Mouse (Mus musculus) myocyte (in vitro differentiated cells): Measurements from ENCODE around the gene Slc12a3. TPM values are rescaled to one million over a fixed set of nuclear protein-coding genes. Genes with fewer than 3 reads are reported as not detected.

Source experiments
- H3K27me3 ChIP-seq: one replicate; pipeline ENCODE4 v1.6.1; 2011; ENCODE audit not compliant: control insufficient read depth, insufficient read depth, insufficient read length
- H3K36me3 ChIP-seq: one replicate; pipeline ENCODE4 v1.6.1; 2011; ENCODE audit not compliant: control insufficient read depth, insufficient read depth
- H3K4me2 ChIP-seq: one replicate; pipeline ENCODE4 v1.6.1; 2011; ENCODE audit warnings: low read depth, control low read depth
- H3K4me3 ChIP-seq: one replicate; pipeline ENCODE4 v1.5.1; 2011; ENCODE audit warnings: mild to moderate bottlenecking, control low read depth, moderate library complexity
- H3K79me2 ChIP-seq: one replicate; pipeline ENCODE4 v1.6.1; 2011; ENCODE audit not compliant: control insufficient read depth, insufficient read depth
- H3ac ChIP-seq: one replicate; pipeline ENCODE4 v1.6.1; 2011; ENCODE audit not compliant: control insufficient read depth, insufficient read length
- CEBPB ChIP-seq: IDR thresholded peaks from 2 replicates; pipeline ENCODE4 v1.6.1; 2011; ENCODE audit warnings: mild to moderate bottlenecking, moderate library complexity; ENCODE audit not compliant: poor library complexity, insufficient read depth, severe bottlenecking
- E2F4 ChIP-seq: IDR thresholded peaks from one replicate; pipeline ENCODE4 v1.6.1; 2011; ENCODE audit warnings: mild to moderate bottlenecking, control low read depth, moderate library complexity; ENCODE audit not compliant: insufficient read depth
- MAX ChIP-seq: IDR thresholded peaks from one replicate; pipeline ENCODE4 v1.6.1; 2011; ENCODE audit warnings: low read depth, mild to moderate bottlenecking, control low read depth
- MYOD1 ChIP-seq, 3 experiments: IDR thresholded peaks; one replicate each; pipeline ENCODE4 v1.6.1; 2011; ENCODE audit warnings: control low read depth in 2 of 3, low read depth in 2 of 3, mild to moderate bottlenecking in 2 of 3, moderate library complexity in 1 of 3; ENCODE audit not compliant: insufficient read length in 2 of 3, control insufficient read depth in 1 of 3
- MYOG ChIP-seq, 3 experiments: IDR thresholded peaks; one replicate each; pipeline ENCODE4 v1.6.1; 2011; ENCODE audit warnings: control low read depth in 2 of 3, low read depth in 2 of 3, mild to moderate bottlenecking in 2 of 3; ENCODE audit not compliant: insufficient read length in 2 of 3, control insufficient read depth in 1 of 3, insufficient read depth in 1 of 3
- POLR2A ChIP-seq: IDR thresholded peaks from one replicate; pipeline ENCODE4 v1.6.1; 2011; ENCODE audit warnings: low read depth, mild to moderate bottlenecking, control low read depth, moderate library complexity; ENCODE audit not compliant: insufficient read length
- POLR2AphosphoS2 ChIP-seq: IDR thresholded peaks from one replicate; pipeline ENCODE4 v1.6.1; 2011; ENCODE audit warnings: low read depth, control low read depth; ENCODE audit not compliant: insufficient read length
- REST ChIP-seq: IDR thresholded peaks from one replicate; pipeline ENCODE4 v1.6.1; 2011; ENCODE audit warnings: mild to moderate bottlenecking, control low read depth, moderate library complexity; ENCODE audit not compliant: insufficient read depth, insufficient read length
- SRF ChIP-seq: IDR thresholded peaks from one replicate; pipeline ENCODE4 v1.6.1; 2011; ENCODE audit warnings: low read depth; ENCODE audit not compliant: control insufficient read depth, insufficient read length
- TCF12 ChIP-seq: IDR thresholded peaks from one replicate; pipeline ENCODE4 v1.6.1; 2011; ENCODE audit warnings: mild to moderate bottlenecking, control low read depth; ENCODE audit not compliant: poor library complexity, insufficient read depth, severe bottlenecking
- TCF3 ChIP-seq: IDR thresholded peaks from one replicate; pipeline ENCODE4 v1.6.1; 2011; ENCODE audit warnings: low read depth, control low read depth; ENCODE audit not compliant: insufficient read length
- USF1 ChIP-seq: IDR thresholded peaks from one replicate; pipeline ENCODE4 v1.6.1; 2011; ENCODE audit warnings: low read depth, mild to moderate bottlenecking, control low read depth, moderate library complexity
- polyA plus RNA-seq: library from polyadenylated mRNA; unstranded; fragments of >200 nt; fragmentation: generic; extraction: Trizol; gene quantifications from one replicate; pipeline ENCODE4 v1.2.1, GENCODE M21; 2012; ENCODE audit warnings: missing spikeins

Slc12a3 gene
- polyA plus RNA-seq, 1 experiment: 0.04 TPM

DNA sequence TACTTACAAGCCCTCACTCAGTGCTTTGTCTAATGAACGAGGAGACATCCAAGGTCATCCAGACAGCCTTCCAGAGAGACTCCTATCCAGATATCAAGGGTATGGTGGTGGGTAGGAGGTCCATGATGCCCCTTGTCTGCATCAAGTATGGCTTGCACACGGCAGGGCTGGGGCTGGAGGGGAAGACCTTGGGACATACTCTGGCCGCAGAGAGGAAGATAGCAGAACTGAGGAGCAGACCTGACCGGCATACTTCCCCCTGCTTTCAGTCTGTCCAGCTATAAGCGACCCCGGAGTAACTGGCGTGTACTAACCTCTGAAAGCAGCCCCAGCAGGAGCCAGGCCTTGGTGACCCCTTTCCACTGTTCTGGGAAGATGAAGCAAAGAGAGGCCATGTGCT, 80.5 kb downstream of the Slc12a3 start:
- Histone ChIP-seq H3K79me2 (no peaks in the 10 kb centered on the region), H3K4me3 (no peak overlapping the region), H3K36me3 (no peaks in the 10 kb centered on the region), H3K27me3 (peaks cover 23% of the 10 kb centered on the region), H3K4me2 (no peak overlapping the region), H3ac (no peak overlapping the region)
- TF ChIP-seq MAX (no peak), SRF (no peak), E2F4 (no peak), MYOD1 (IDR thresholded peaks at IDR 0.05; ENCODE audit: control insufficient read depth in 1 of 3, insufficient read length in 2 of 3, low read depth in 2 of 3) (no peak), POLR2A (no peak), MYOG (IDR thresholded peaks at IDR 0.05; ENCODE audit: control insufficient read depth in 1 of 3, insufficient read depth in 1 of 3, insufficient read length in 2 of 3, low read depth in 2 of 3) (no peak), CEBPB (no peak), TCF3 (no peak), USF1 (no peak), REST (no peak), TCF12 (no peak), POLR2AphosphoS2 (no peak)

DNA sequence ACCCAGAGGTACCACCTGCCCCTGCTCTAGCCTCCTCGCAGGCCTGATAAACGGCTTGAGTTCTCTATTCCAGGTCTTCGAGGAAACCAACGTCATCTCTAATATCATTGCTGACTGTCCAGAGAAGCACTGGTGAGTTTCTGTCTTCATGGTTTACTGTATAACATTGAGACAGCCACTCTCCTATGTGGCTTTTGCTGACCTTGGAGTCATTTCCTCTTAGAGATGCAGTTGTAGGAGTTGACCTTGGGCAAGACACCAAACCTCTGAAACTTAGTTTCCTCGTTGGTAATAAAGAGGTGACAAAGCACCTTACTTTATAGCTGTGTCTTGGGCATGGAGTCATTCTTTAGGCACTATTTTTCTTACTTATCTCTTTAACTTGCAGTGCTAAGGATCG, 83.5 kb downstream of the Slc12a3 start:
- TF ChIP-seq USF1 (no peak), POLR2A (no peak), SRF (no peak)
- no peaks in the 10 kb centered on the region for H3K36me3 ChIP-seq
- no peak overlapping the region for H3K4me3 ChIP-seq

DNA sequence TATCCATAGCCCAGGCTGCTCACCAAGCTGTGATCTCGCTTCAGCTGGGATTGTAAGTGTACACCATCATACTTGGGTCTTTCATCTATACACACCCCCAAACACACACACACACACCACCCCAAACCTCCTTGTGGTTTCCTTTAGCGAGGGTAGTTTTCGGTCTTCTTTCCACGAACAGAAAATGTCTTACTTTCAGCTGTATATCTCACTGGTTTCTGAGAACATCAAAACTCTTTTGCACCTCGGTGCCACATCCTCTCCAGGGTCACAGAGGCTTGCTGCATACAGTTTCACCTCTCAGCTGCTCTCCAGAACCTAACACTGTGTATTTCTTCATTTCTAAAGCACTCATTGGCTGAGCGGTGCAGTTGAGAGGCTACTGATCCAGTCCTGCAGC, 84.5 kb downstream of the Slc12a3 start:
- peaks cover 23% of the 10 kb centered on the region for H3K27me3 ChIP-seq
- no peak overlapping the region for H3ac ChIP-seq
- H3K4me2 ChIP-seq: no peak overlapping the region
- H3K79me2 ChIP-seq: no peaks in the 10 kb centered on the region
- TF ChIP-seq REST (no peak), TCF12 (no peak), MYOG (IDR thresholded peaks at IDR 0.05; ENCODE audit: control insufficient read depth in 1 of 3, insufficient read depth in 1 of 3, insufficient read length in 2 of 3, low read depth in 2 of 3) (no peak), POLR2A (no peak), E2F4 (no peak), SRF (no peak), MYOD1 (IDR thresholded peaks at IDR 0.05; ENCODE audit: control insufficient read depth in 1 of 3, insufficient read length in 2 of 3, low read depth in 2 of 3) (no peak), TCF3 (no peak), MAX (no peak), CEBPB (no peak), POLR2AphosphoS2 (no peak), USF1 (no peak)
- no peaks in the 10 kb centered on the region for H3K36me3 ChIP-seq
- H3K4me3 ChIP-seq: no peak overlapping the region

More for the DNA sequence above, 83.5 kb downstream of the Slc12a3 start:
- Histone ChIP-seq H3K27me3 (peaks cover 23% of the 10 kb centered on the region), H3K4me2 (no peak overlapping the region), H3ac (no peak overlapping the region), H3K79me2 (no peaks in the 10 kb centered on the region)

DNA sequence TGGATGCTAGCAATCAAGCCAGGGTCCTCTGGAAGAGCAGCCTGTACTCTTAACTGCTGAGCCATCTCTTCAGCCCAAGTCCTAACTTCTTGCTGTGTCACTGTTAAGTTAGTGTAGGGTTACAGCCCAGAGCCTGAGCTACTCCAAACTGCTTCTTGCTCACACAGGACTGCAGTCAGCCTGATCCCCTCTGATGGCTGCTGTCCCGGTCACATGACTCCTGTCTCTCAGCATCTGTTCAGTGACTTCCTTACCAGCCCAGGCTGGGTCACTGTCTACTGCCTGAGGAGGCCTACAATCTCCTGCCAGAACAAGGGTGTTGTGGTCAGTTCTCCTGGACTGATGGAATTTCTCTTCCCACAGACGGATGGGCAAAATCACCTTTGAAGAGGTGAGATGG, 86.2 kb downstream of the Slc12a3 start:
- no peak overlapping the region for H3ac ChIP-seq
- no peak overlapping the region for H3K4me2 ChIP-seq
- no peaks in the 10 kb centered on the region for H3K36me3 ChIP-seq
- H3K79me2 ChIP-seq: no peaks in the 10 kb centered on the region
- no peak overlapping the region for H3K4me3 ChIP-seq
- peaks cover 16% of the 10 kb centered on the region for H3K27me3 ChIP-seq
- TF ChIP-seq MYOD1 (IDR thresholded peaks at IDR 0.05; ENCODE audit: control insufficient read depth in 1 of 3, insufficient read length in 2 of 3, low read depth in 2 of 3) (no peak), USF1 (peak; percentile 67), MYOG (IDR thresholded peaks at IDR 0.05; ENCODE audit: control insufficient read depth in 1 of 3, insufficient read depth in 1 of 3, insufficient read length in 2 of 3, low read depth in 2 of 3) (peak in 1 of 3 experiments; percentile 26)

Other genes starting within 250 kb of the Slc12a3 start
- gene Bbs2, start 230.3 kb upstream of the Slc12a3 start, polyA plus RNA-seq: 11.2 TPM
- not detected for gene Mt4, start 192.0 kb upstream of the Slc12a3 start, polyA plus RNA-seq
- gene Mt3, start 176.6 kb upstream of the Slc12a3 start, polyA plus RNA-seq: 0.32 TPM
- 699 TPM for gene Mt2, start 156.5 kb upstream of the Slc12a3 start, polyA plus RNA-seq
- 1,165 TPM for gene Mt1, start 150.1 kb upstream of the Slc12a3 start, polyA plus RNA-seq
- 38.1 TPM for gene Nup93, start 114.6 kb upstream of the Slc12a3 start, polyA plus RNA-seq
- gene Herpud1, start 57.2 kb downstream of the Slc12a3 start, polyA plus RNA-seq: 292 TPM
- gene Nlrc5, start 105.2 kb downstream of the Slc12a3 start, polyA plus RNA-seq: 0.40 TPM
- 20.4 TPM for gene Cpne2, start 203.8 kb downstream of the Slc12a3 start, polyA plus RNA-seq